Mouse (Mus musculus) forebrain, postnatal 0 days (tissue): ENCODE measurements around the gene Edf1. TPM values are rescaled to one million over a fixed set of nuclear protein-coding genes. Genes with fewer than 3 reads are reported as not detected.

ENCODE experiments used
- ATAC-seq: fragments of 200-750 bp; cut with Nextera tagmentation; 2 replicates; pipeline ENCODE4 v1.8.0; 2017; ENCODE audit warnings: mild to moderate bottlenecking, moderate library complexity
- DNase-seq: peaks from one replicate; pipeline ENCODE4 v3.0.0-alpha.2; 2015
- H3K27ac ChIP-seq: fragments of 300-500 bp; sonication (generic); 2 replicates; pipeline ENCODE4 v1.5.1; 2014; ENCODE audit warnings: low read depth, mild to moderate bottlenecking, antibody characterized with exemption, low read length, moderate library complexity, mixed read lengths
- H3K27me3 ChIP-seq: fragments of 300-500 bp; sonication (generic); 2 replicates; pipeline ENCODE4 v1.6.1; 2014; ENCODE audit warnings: mild to moderate bottlenecking, low read length, mixed read lengths; ENCODE audit not compliant: insufficient read depth
- H3K36me3 ChIP-seq: fragments of 300-500 bp; sonication (generic); 2 replicates; pipeline ENCODE4 v1.6.1; 2014; ENCODE audit warnings: mild to moderate bottlenecking, moderate library complexity; ENCODE audit not compliant: insufficient read depth
- H3K4me1 ChIP-seq: fragments of 300-500 bp; sonication (generic); 2 replicates; pipeline ENCODE4 v1.6.1; 2014; ENCODE audit warnings: antibody characterized with exemption; ENCODE audit not compliant: insufficient read depth
- H3K4me2 ChIP-seq: fragments of 300-500 bp; sonication (generic); 2 replicates; pipeline ENCODE4 v1.6.1; 2014; ENCODE audit warnings: low read depth, mild to moderate bottlenecking, moderate library complexity
- H3K4me3 ChIP-seq: fragments of 300-500 bp; sonication (generic); 2 replicates; pipeline ENCODE4 v1.5.1; 2014; ENCODE audit warnings: low read depth, low read length, mixed read lengths
- H3K9ac ChIP-seq: fragments of 300-500 bp; sonication (generic); 2 replicates; pipeline ENCODE4 v1.6.1; 2014; ENCODE audit warnings: mild to moderate bottlenecking
- H3K9me3 ChIP-seq: fragments of 300-500 bp; sonication (generic); 2 replicates; pipeline ENCODE4 v1.6.1; 2016; ENCODE audit warnings: low read length
- CTCF ChIP-seq: sonication (generic); IDR thresholded peaks from 2 replicates; pipeline ENCODE4 v1.5.1; 2016; ENCODE audit warnings: antibody characterized with exemption, control low read depth, low read depth
- WGBS: fragments of 180-500 bp; shearing (Covaris S2); extraction: QIAGEN DNeasy Blood & Tissue Kit; methylation state at CpG from one replicate; pipeline ENCODE4 v1.1.7; 2014; 5-methylcytosine and 5-hydroxymethylcytosine counted together
- polyA plus RNA-seq: library from polyadenylated mRNA; unstranded; fragments of >200 nt; fragmentation: Nextera tagmentation; extraction: Ambion mirVana; gene quantifications from 2 replicates; pipeline ENCODE4 v1.2.1, GENCODE M21; 2015
- total RNA-seq: library from RNA; depleted of rRNA; stranded (reverse); fragments of >200 nt; gene quantifications from 2 replicates; pipeline ENCODE4 v1.2.3, GENCODE M21; 2014

The Edf1 gene
- total and polyA plus RNA-seq, 2 experiments from 2014 or later, result 151 to 368 TPM

- WGBS, result 96% methylated on average over 8 of the region's 8 CpGs
- no peak for ATAC-seq
- TF ChIP-seq CTCF, result no peak
Measured at GRCm38 (mm10) chr2:25536531-25536930, 21.1 kb upstream of the Edf1 start.

DNA sequence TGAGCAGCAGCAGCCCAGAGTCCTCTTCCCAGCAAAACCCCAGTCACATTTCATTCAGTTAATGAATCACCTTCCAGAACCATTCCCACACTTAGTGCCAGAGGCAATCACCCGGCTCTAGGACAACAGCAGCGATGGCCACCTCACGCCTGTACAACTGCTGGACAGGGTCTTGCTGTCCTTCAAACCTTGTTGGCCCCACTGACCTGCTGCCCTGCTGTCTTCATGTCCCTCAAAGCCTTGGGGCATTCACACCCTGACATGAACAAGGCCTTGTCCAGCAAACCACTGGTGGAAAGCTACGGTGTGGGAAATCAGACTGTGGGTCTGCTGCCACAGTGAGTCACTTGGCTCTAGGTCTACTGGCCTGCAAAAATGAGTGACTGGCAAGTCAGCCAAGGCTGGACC is 17.1 kb upstream of the Edf1 start:
- DNase-seq (no peak), ATAC-seq (no peak)
- H3K9ac ChIP-seq, result no peak overlapping the region
- WGBS, result 96% methylated on average over 4 of the region's 4 CpGs
- H3K36me3 ChIP-seq, result peaks cover 7% of the 10 kb centered on the region; the same call in 1 of the 2 replicates
- H3K9me3 ChIP-seq, result no peaks in the 10 kb centered on the region
- no peaks in the 10 kb centered on the region for H3K27me3 ChIP-seq
- H3K4me3 ChIP-seq, result no peak overlapping the region
- H3K27ac ChIP-seq, result no peak overlapping the region
- no peaks in the 10 kb centered on the region for H3K4me1 ChIP-seq
- no peak for TF ChIP-seq CTCF
- H3K4me2 ChIP-seq, result no peak overlapping the region

More at GRCm38 (mm10) chr2:25536531-25536930, 21.1 kb upstream of the Edf1 start:
- Histone ChIP-seq H3K27ac (no peak overlapping the region), H3K9me3 (no peaks in the 10 kb centered on the region), H3K4me3 (no peak overlapping the region), H3K9ac (no peak overlapping the region), H3K27me3 (no peaks in the 10 kb centered on the region), H3K4me2 (no peak overlapping the region), H3K4me1 (no peaks in the 10 kb centered on the region), H3K36me3 (peaks cover 7% of the 10 kb centered on the region; the same call in 1 of the 2 replicates)
- no peak for DNase-seq

GRCm38 (mm10) chr2:25541644-25542367 is 15.8 kb upstream of the Edf1 start:
- H3K4me3 ChIP-seq, result no peak overlapping the region
- 92% methylated on average over 10 of the region's 10 CpGs for WGBS
- peaks cover 5% of the 10 kb centered on the region for H3K4me1 ChIP-seq
- no peak for TF ChIP-seq CTCF
- ATAC-seq (no peak), DNase-seq (no peak)
- H3K27ac ChIP-seq, result no peak overlapping the region
- H3K9ac ChIP-seq, result no peak overlapping the region
- no peaks in the 10 kb centered on the region for H3K27me3 ChIP-seq
- no peaks in the 10 kb centered on the region for H3K9me3 ChIP-seq
- H3K4me2 ChIP-seq, result no peak overlapping the region
- 0 out of 2 replicates have a peak, but pooled peaks cover 4% of the 10 kb centered on the region for H3K36me3 ChIP-seq

GRCm38 (mm10) chr2:25545996-25546810 is 11.4 kb upstream of the Edf1 start:
- Histone ChIP-seq H3K4me3 (peak overlapping the region; percentile 76), H3K4me2 (peak overlapping the region; percentile 70), H3K27ac (peak overlapping the region; percentile 35; the same call in 1 of the 2 replicates), H3K9ac (peak overlapping the region; percentile 53), H3K9me3 (no peaks in the 10 kb centered on the region), H3K27me3 (no peaks in the 10 kb centered on the region), H3K4me1 (peaks cover 10% of the 10 kb centered on the region), H3K36me3 (no peaks in the 10 kb centered on the region)
- no peak for DNase-seq
- TF ChIP-seq CTCF, result no peak
- ATAC-seq, result peak; percentile 47
- 7% methylated on average over 43 of the region's 43 CpGs for WGBS

DNA sequence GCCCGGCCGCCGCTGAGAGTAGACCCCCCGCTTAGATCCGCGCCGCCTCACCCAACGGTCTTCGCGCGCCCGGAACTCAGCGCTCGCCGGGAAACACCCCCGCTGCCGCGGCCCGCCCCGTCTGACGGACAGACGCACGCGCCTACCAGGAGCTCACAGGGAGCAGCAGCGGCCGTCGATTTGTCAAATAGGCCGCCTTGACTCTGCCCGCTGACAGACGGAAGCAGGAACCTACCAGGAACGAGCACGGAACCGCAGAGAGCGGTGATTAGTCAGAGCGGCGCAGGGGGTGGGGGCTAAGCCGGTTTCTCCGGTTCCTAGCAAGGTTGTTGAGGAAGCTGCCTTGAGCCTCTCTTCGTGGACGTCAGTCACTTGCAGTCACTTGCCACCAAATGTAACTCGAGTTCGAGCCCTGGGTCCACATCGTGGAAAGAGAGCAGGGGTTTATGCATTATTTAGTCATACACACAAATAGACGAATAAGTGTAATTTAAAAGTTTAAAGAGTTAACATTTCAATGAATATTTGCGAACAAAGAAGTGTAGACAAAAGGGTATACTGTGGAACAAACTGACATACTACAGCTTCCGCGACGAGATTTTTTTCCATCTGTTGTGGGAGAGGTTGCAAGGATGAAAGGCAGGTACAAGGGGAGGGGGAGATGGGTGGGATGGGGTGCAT is 10.7 kb upstream of the Edf1 start, which contains the start of gene Traf2:
Gene Traf2 (minus strand): TSS at position 130 of the 681 bp plus-strand sequence.
- TF ChIP-seq CTCF, result no peak
- Histone ChIP-seq H3K9me3 (no peaks in the 10 kb centered on the region), H3K27ac (peak within 1 kb of the TSS; percentile 35; the same call in 1 of the 2 replicates), H3K27me3 (no peaks in the 10 kb centered on the region), H3K36me3 (no peaks in the 10 kb centered on the region), H3K9ac (peak within 1 kb of the TSS; percentile 53), H3K4me2 (peak within 1 kb of the TSS; percentile 70), H3K4me3 (peak within 1 kb of the TSS; percentile 76), H3K4me1 (peaks cover 10% of the 10 kb centered on the region)
- DNase-seq (peak; percentile 99), ATAC-seq (peak; percentile 100)
- 3% methylated on average over 48 of the region's 48 CpGs for WGBS

GRCm38 (mm10) chr2:25549021-25549991 is 8.3 kb upstream of the Edf1 start:
- H3K4me2 ChIP-seq, result no peak overlapping the region
- no peaks in the 10 kb centered on the region for H3K9me3 ChIP-seq
- H3K27ac ChIP-seq, result no peak overlapping the region
- H3K4me3 ChIP-seq, result no peak overlapping the region
- TF ChIP-seq CTCF, result no peak
- no peak overlapping the region for H3K9ac ChIP-seq
- H3K4me1 ChIP-seq, result peaks cover 10% of the 10 kb centered on the region
- no peaks in the 10 kb centered on the region for H3K27me3 ChIP-seq
- WGBS, result 86% methylated on average over 9 of the region's 9 CpGs
- no peaks in the 10 kb centered on the region for H3K36me3 ChIP-seq
- DNase-seq (no peak), ATAC-seq (no peak)
